ENCODE assay signal across 11 mouse cellular contexts in genomic region chr2:74740311-74741091, GRCm38 (mm10). TPM values are rescaled to one million over a fixed set of nuclear protein-coding genes. Genes with fewer than 3 reads are reported as not detected.
DNase-seq lines count a peak whose midpoint lies in the region; ATAC-seq and TF ChIP-seq lines count a peak whose summit lies in the region.
"Had no signal": no experiment of that assay in that cellular context is flagged by ENCODE, and none has a peak within 500 bp of the region (broad histone marks: within the 10 kb centered on the region; RNA-seq: fewer than 3 reads in every experiment).

No protein-coding gene starts in this region.

- H3K36me3 ChIP-seq in stomach, embryonic 14.5 days (ENCODE audit: control insufficient read depth, insufficient read depth, low read length) = no peaks in the 10 kb centered on the region
- H3K36me3 ChIP-seq in stomach, postnatal 0 days (ENCODE audit: control insufficient read depth, insufficient read depth, low read length) = no peaks in the 10 kb centered on the region
- no peaks in the 10 kb centered on the region for H3K36me3 ChIP-seq in kidney, postnatal 0 days (ENCODE audit: insufficient read depth, low read length)

- WGBS in stomach, embryonic 14.5 days = 4% methylated on average over 43 of the region's 43 CpGs
- 4% methylated on average over 43 of the region's 43 CpGs for WGBS in stomach, postnatal 0 days
- 3% methylated on average over 43 of the region's 43 CpGs for WGBS in kidney, postnatal 0 days

- H3K27me3 ChIP-seq in stomach, embryonic 14.5 days (ENCODE audit: control insufficient read depth, insufficient read depth, low read length) = peaks cover 77% of the 10 kb centered on the region
- peaks cover 29% of the 10 kb centered on the region for H3K27me3 ChIP-seq in stomach, postnatal 0 days (ENCODE audit: control insufficient read depth, insufficient read depth, low read length)
- no peaks in the 10 kb centered on the region; the same call in 1 of the 2 replicates for H3K27me3 ChIP-seq in kidney, postnatal 0 days (ENCODE audit: insufficient read depth, low read length)

- TF ChIP-seq CTCF in gastrocnemius, adult 2 months (IDR thresholded peaks at IDR 0.05) = no peak
- no peak for TF ChIP-seq CTCF in stomach, postnatal 0 days (IDR thresholded peaks at IDR 0.05; ENCODE audit: low read depth)
- no peak for TF ChIP-seq CTCF in kidney, postnatal 0 days (IDR thresholded peaks at IDR 0.05; ENCODE audit: low read depth)

- intact Hi-C loops in gastrocnemius, adult 2 months (cut with DNase I) = no loop called here

- TF ChIP-seq EP300 in stomach, postnatal 0 days (optimal IDR thresholded peaks at IDR 0.05) = no peak

- ATAC-seq in stomach, embryonic 14.5 days (ENCODE audit: insufficient number of reproducible peaks, insufficient read depth, low FRiP score, low read depth) = 0 out of 2 replicates have a peak, but pooled peaks have one; percentile 40
- ATAC-seq in stomach, postnatal 0 days (ENCODE audit: low FRiP score, low TSS enrichment) = no peak
- ATAC-seq in kidney, postnatal 0 days (replicated peaks; ENCODE audit: low FRiP score, low read depth) = peak; percentile 25; the same call in 1 of the 2 replicates
- ATAC-seq in cerebellum, adult (ENCODE audit: insufficient number of reproducible peaks, low FRiP score, low TSS enrichment) = no peak

- peak overlapping the region; percentile 15; the same call in 1 of the 2 replicates for H3K4me2 ChIP-seq in stomach, embryonic 14.5 days (replicated peaks; ENCODE audit: low read depth, low read length)
- no peak overlapping the region for H3K4me2 ChIP-seq in stomach, postnatal 0 days (replicated peaks; ENCODE audit: low read depth)
- peak overlapping the region; percentile 86 for H3K4me2 ChIP-seq in kidney, postnatal 0 days (ENCODE audit: low read length)

- peak overlapping the region; percentile 38; the same call in 1 of the 2 replicates for H3K27ac ChIP-seq in gastrocnemius, adult 2 months
- H3K27ac ChIP-seq in stomach, embryonic 14.5 days (ENCODE audit: low read length) = no peak overlapping the region; the same call in 1 of the 2 replicates
- no peak overlapping the region for H3K27ac ChIP-seq in stomach, postnatal 0 days (replicated peaks)
- peak overlapping the region; percentile 79 for H3K27ac ChIP-seq in kidney, postnatal 0 days

- no peak overlapping the region for H3K9ac ChIP-seq in stomach, embryonic 14.5 days (replicated peaks; ENCODE audit: low read depth, low read length)
- H3K9ac ChIP-seq in stomach, postnatal 0 days (ENCODE audit: low read length) = no peak overlapping the region
- peak overlapping the region; percentile 58 for H3K9ac ChIP-seq in kidney, postnatal 0 days (ENCODE audit: low read depth, low read length)

- no peaks in the 10 kb centered on the region for H3K9me3 ChIP-seq in stomach, embryonic 14.5 days (ENCODE audit: control insufficient read depth, low read depth, low read length)
- no peaks in the 10 kb centered on the region for H3K9me3 ChIP-seq in stomach, postnatal 0 days (ENCODE audit: control insufficient read depth, low read length)
- H3K9me3 ChIP-seq in kidney, postnatal 0 days (replicated peaks; ENCODE audit: low read length) = no peaks in the 10 kb centered on the region

- H3K4me1 ChIP-seq in stomach, embryonic 14.5 days (ENCODE audit: control insufficient read depth, insufficient read depth, low read length) = no peaks in the 10 kb centered on the region
- H3K4me1 ChIP-seq in stomach, postnatal 0 days (replicated peaks; ENCODE audit: control insufficient read depth, insufficient read depth) = no peaks in the 10 kb centered on the region
- peaks cover 42% of the 10 kb centered on the region for H3K4me1 ChIP-seq in kidney, postnatal 0 days (replicated peaks; ENCODE audit: insufficient read depth, low read length)

- peak overlapping the region; percentile 68 for H3K4me3 ChIP-seq in gastrocnemius, adult 2 months
- peak overlapping the region; percentile 16; the same call in 1 of the 2 replicates for H3K4me3 ChIP-seq in stomach, embryonic 14.5 days (ENCODE audit: low read depth, low read length)
- H3K4me3 ChIP-seq in stomach, postnatal 0 days (ENCODE audit: low read depth, low read length) = no peak overlapping the region
- H3K4me3 ChIP-seq in kidney, postnatal 0 days (replicated peaks; ENCODE audit: low read depth, low read length) = peak overlapping the region; percentile 40
- H3K4me3 ChIP-seq: erythroblast, embryonic 14.5 days had no signal

- peak; percentile 56 for DNase-seq in gastrocnemius, adult 2 months
- DNase-seq in gastrocnemius, postnatal 25 days = no peak
- DNase-seq in stomach, postnatal 0 days (ENCODE audit: low spot score) = no peak
- peak; percentile 87 for DNase-seq in kidney, postnatal 0 days (ENCODE audit: low spot score)
- DNase-seq in yolk sac, embryonic 10.5 days (ENCODE audit: low spot score) = peak; percentile 23
- DNase-seq in frontal cortex, postnatal 25 days (ENCODE audit: low spot score in 2 of 2) = no peak
- DNase-seq: heart, postnatal 4 days; lung, adult 18-20 months had no signal

RNA-seq across cellular contexts. Expression of gene Gm28230, which starts 14.0 kb away (rescaled TPM):
- total RNA-seq in gastrocnemius, adult 2 months (2021) = under 1 TPM; 0.08 to 0.36 TPM
- under 1 TPM in 1 of 2 experiments, not detected in 1; 0.27 TPM for total RNA-seq in gastrocnemius, postnatal 25 days (2021)
- 0.10 TPM in 1 of 2 replicates, not detected in the other for polyA plus RNA-seq in stomach, embryonic 14.5 days (2014; fragmentation: Nextera tagmentation; extraction: Ambion mirVana)
- not detected in 2 replicates for polyA plus RNA-seq in stomach, postnatal 0 days (2015; fragmentation: Nextera tagmentation; extraction: Ambion mirVana)
- polyA plus RNA-seq in kidney, postnatal 0 days (2015; fragmentation: Nextera tagmentation; extraction: Ambion mirVana) = 1.1 and 1.3 TPM in 2 replicates
- total RNA-seq: heart, postnatal 4 days had no signal
- polyA plus RNA-seq: erythroblast, embryonic 14.5 days had no signal

RNA-seq across cellular contexts. Expression of gene Hoxd1, which starts 22.3 kb away (rescaled TPM):
- not detected for total RNA-seq in gastrocnemius, adult 2 months (2021)
- total RNA-seq in gastrocnemius, postnatal 25 days (2021) = not detected
- polyA plus RNA-seq in stomach, embryonic 14.5 days (2014; fragmentation: Nextera tagmentation; extraction: Ambion mirVana) = 0.13 TPM in 1 of 2 replicates, not detected in the other
- polyA plus RNA-seq in stomach, postnatal 0 days (2015; fragmentation: Nextera tagmentation; extraction: Ambion mirVana) = not detected in 2 replicates
- 1.2 and 1.8 TPM in 2 replicates for polyA plus RNA-seq in kidney, postnatal 0 days (2015; fragmentation: Nextera tagmentation; extraction: Ambion mirVana)
- total RNA-seq: heart, postnatal 4 days had no signal
- polyA plus RNA-seq: erythroblast, embryonic 14.5 days had no signal

RNA-seq across cellular contexts. Expression of gene Hoxd4, which starts 28.8 kb away (rescaled TPM):
- total RNA-seq in gastrocnemius, adult 2 months (2021) = 1 to 10 TPM; 1.4 to 2.0 TPM
- total RNA-seq in gastrocnemius, postnatal 25 days (2021) = 1 to 10 TPM; 1.4 to 2.2 TPM
- polyA plus RNA-seq in stomach, embryonic 14.5 days (2014; fragmentation: Nextera tagmentation; extraction: Ambion mirVana) = 0.81 and 0.87 TPM in 2 replicates
- polyA plus RNA-seq in stomach, postnatal 0 days (2015; fragmentation: Nextera tagmentation; extraction: Ambion mirVana) = 0.08 and 0.19 TPM in 2 replicates
- 3.3 and 4.4 TPM in 2 replicates for polyA plus RNA-seq in kidney, postnatal 0 days (2015; fragmentation: Nextera tagmentation; extraction: Ambion mirVana)

RNA-seq across cellular contexts. Expression of gene Hoxd3, which starts 28.8 kb away (rescaled TPM):
- not detected for total RNA-seq in gastrocnemius, adult 2 months (2021)
- not detected for total RNA-seq in gastrocnemius, postnatal 25 days (2021)
- polyA plus RNA-seq in stomach, embryonic 14.5 days (2014; fragmentation: Nextera tagmentation; extraction: Ambion mirVana) = 14.5 and 16.2 TPM in 2 replicates
- polyA plus RNA-seq in stomach, postnatal 0 days (2015; fragmentation: Nextera tagmentation; extraction: Ambion mirVana) = 1.3 and 1.5 TPM in 2 replicates
- polyA plus RNA-seq in kidney, postnatal 0 days (2015; fragmentation: Nextera tagmentation; extraction: Ambion mirVana) = 7.9 and 8.0 TPM in 2 replicates
- polyA plus RNA-seq: erythroblast, embryonic 14.5 days had no signal

RNA-seq across cellular contexts. Expression of gene Hoxd8, which starts 36.1 kb away (rescaled TPM):
- 10 to 100 TPM; 39.3 to 49.0 TPM for total RNA-seq in gastrocnemius, adult 2 months (2021)
- total RNA-seq in gastrocnemius, postnatal 25 days (2021) = 10 to 100 TPM; 11.7 to 30.6 TPM
- polyA plus RNA-seq in stomach, embryonic 14.5 days (2014; fragmentation: Nextera tagmentation; extraction: Ambion mirVana) = 2.6 and 2.9 TPM in 2 replicates
- polyA plus RNA-seq in stomach, postnatal 0 days (2015; fragmentation: Nextera tagmentation; extraction: Ambion mirVana) = 1.3 TPM in 2 replicates
- 73.4 and 76.7 TPM in 2 replicates for polyA plus RNA-seq in kidney, postnatal 0 days (2015; fragmentation: Nextera tagmentation; extraction: Ambion mirVana)
- polyA plus RNA-seq: erythroblast, embryonic 14.5 days had no signal

Comparison
In these comparisons a context has a peak if more than half of its experiments do, and no peak if none do; other contexts are left out.
1. DNase-seq: peak in gastrocnemius, adult 2 months (single experiment), kidney, postnatal 0 days (single experiment) and yolk sac, embryonic 10.5 days (single experiment); none in gastrocnemius, postnatal 25 days (single experiment), stomach, postnatal 0 days (single experiment) and frontal cortex, postnatal 25 days (0 of 2).
2. ATAC-seq: peak in stomach, embryonic 14.5 days (single experiment) and kidney, postnatal 0 days (single experiment); none in stomach, postnatal 0 days (single experiment) and cerebellum, adult (single experiment).
3. H3K27ac ChIP-seq: peak in gastrocnemius, adult 2 months (single experiment) and kidney, postnatal 0 days (single experiment); none in stomach, embryonic 14.5 days (single experiment) and stomach, postnatal 0 days (single experiment).